ENCODE assay signal across 8 mouse cellular contexts in genomic region chr7:133776626-133776996, GRCm38 (mm10). TPM values are rescaled to one million over a fixed set of nuclear protein-coding genes. Genes with fewer than 3 reads are reported as not detected.
DNase-seq lines count a peak whose midpoint lies in the region; ATAC-seq and TF ChIP-seq lines count a peak whose summit lies in the region.

Gene Fank1 (plus strand): TSS chr7:133776861.

- peak within 1 kb of the TSS; percentile 87 for H3K4me3 ChIP-seq in E14TG2a.4 (replicated peaks; ENCODE audit: low read length)
- peak within 1 kb of the TSS; percentile 81 for H3K4me3 ChIP-seq in forebrain, embryonic 11.5 days (ENCODE audit: low read depth, low read length)
- peak within 1 kb of the TSS; percentile 82 for H3K4me3 ChIP-seq in heart, embryonic 16.5 days (ENCODE audit: low read length)
- H3K4me3 ChIP-seq in neural tube, embryonic 14.5 days (ENCODE audit: low read depth, low read length) = peak within 1 kb of the TSS; percentile 77

- H3K9me3 ChIP-seq in E14TG2a.4 (ENCODE audit: low read length) = no peaks in the 10 kb centered on the region
- no peaks in the 10 kb centered on the region for H3K9me3 ChIP-seq in forebrain, embryonic 11.5 days (ENCODE audit: control insufficient read depth, low read length)
- H3K9me3 ChIP-seq in heart, embryonic 16.5 days (replicated peaks; ENCODE audit: control insufficient read depth, low read length) = no peaks in the 10 kb centered on the region
- H3K9me3 ChIP-seq in neural tube, embryonic 14.5 days (ENCODE audit: control insufficient read depth, low read length) = no peaks in the 10 kb centered on the region

- peak within 1 kb of the TSS; percentile 81 for H3K9ac ChIP-seq in forebrain, embryonic 11.5 days (ENCODE audit: low read length)
- peak within 1 kb of the TSS; percentile 89 for H3K9ac ChIP-seq in heart, embryonic 16.5 days (ENCODE audit: low read length)
- H3K9ac ChIP-seq in neural tube, embryonic 14.5 days (replicated peaks; ENCODE audit: low read depth, low read length) = peak within 1 kb of the TSS; percentile 76

- H3K27me3 ChIP-seq in E14TG2a.4 (ENCODE audit: insufficient read depth, low read length) = peaks cover 7% of the 10 kb centered on the region
- no peaks in the 10 kb centered on the region for H3K27me3 ChIP-seq in forebrain, embryonic 11.5 days (ENCODE audit: control insufficient read depth, insufficient read depth, low read length)
- no peaks in the 10 kb centered on the region for H3K27me3 ChIP-seq in heart, embryonic 16.5 days (ENCODE audit: control insufficient read depth, insufficient read depth, low read length)
- no peaks in the 10 kb centered on the region for H3K27me3 ChIP-seq in neural tube, embryonic 14.5 days (ENCODE audit: control insufficient read depth, insufficient read depth, low read length)

- DNase-seq in c-Kit-positive CD71-negative TER-119-negative erythroid progenitor cells, embryonic 14.5 days (ENCODE audit: low read depth) = peak; percentile 81
- DNase-seq in forebrain, embryonic 11.5 days (ENCODE audit: low spot score) = peak; percentile 95
- peak; percentile 90 to 95 for DNase-seq in kidney, postnatal 36 days
- peak; percentile 87 to 91 for DNase-seq in lung, adult 18-20 months
- peak; percentile 93 for DNase-seq in testis, postnatal 10 days (ENCODE audit: low spot score)

- peak within 1 kb of the TSS; percentile 85 for H3K4me2 ChIP-seq in forebrain, embryonic 11.5 days (ENCODE audit: low read depth, low read length, severe bottlenecking)
- H3K4me2 ChIP-seq in heart, embryonic 16.5 days (ENCODE audit: low read depth, low read length) = peak within 1 kb of the TSS; percentile 93
- peak within 1 kb of the TSS; percentile 85 for H3K4me2 ChIP-seq in neural tube, embryonic 14.5 days (ENCODE audit: low read depth, low read length)

- no peak within 1 kb of the TSS for H3K27ac ChIP-seq in forebrain, embryonic 11.5 days (ENCODE audit: low read depth, low read length)
- H3K27ac ChIP-seq in heart, embryonic 16.5 days (ENCODE audit: low read length) = peak within 1 kb of the TSS; percentile 7; the same call in 1 of the 2 replicates
- no peak within 1 kb of the TSS for H3K27ac ChIP-seq in neural tube, embryonic 14.5 days (ENCODE audit: low read depth, low read length)

- peaks cover 44% of the 10 kb centered on the region for H3K4me1 ChIP-seq in E14TG2a.4 (replicated peaks; ENCODE audit: low read depth, low read length)
- H3K4me1 ChIP-seq in forebrain, embryonic 11.5 days (replicated peaks; ENCODE audit: control insufficient read depth, insufficient read depth, low read length) = peaks cover 5% of the 10 kb centered on the region; the same call in 1 of the 2 replicates
- peaks cover 14% of the 10 kb centered on the region for H3K4me1 ChIP-seq in heart, embryonic 16.5 days (ENCODE audit: control insufficient read depth, insufficient read depth, low read length)
- H3K4me1 ChIP-seq in neural tube, embryonic 14.5 days (ENCODE audit: control insufficient read depth, insufficient read depth, low read length) = peaks cover 11% of the 10 kb centered on the region

- no peak for TF ChIP-seq CTCF in E14TG2a.4 (conservative IDR thresholded peaks at IDR 0.05; ENCODE audit: low read length)

- 0% methylated on average over 44 of the region's 45 CpGs for WGBS in forebrain, embryonic 11.5 days
- WGBS in heart, embryonic 16.5 days = 0% methylated on average over 43 of the region's 45 CpGs
- WGBS in neural tube, embryonic 14.5 days = 0% methylated on average over 33 of the region's 45 CpGs

- no peaks in the 10 kb centered on the region for H3K36me3 ChIP-seq in E14TG2a.4 (ENCODE audit: insufficient read depth, low read length)
- H3K36me3 ChIP-seq in forebrain, embryonic 11.5 days (ENCODE audit: control insufficient read depth, insufficient read depth, low read length) = no peaks in the 10 kb centered on the region
- H3K36me3 ChIP-seq in heart, embryonic 16.5 days (ENCODE audit: control insufficient read depth, insufficient read depth) = no peaks in the 10 kb centered on the region
- no peaks in the 10 kb centered on the region for H3K36me3 ChIP-seq in neural tube, embryonic 14.5 days (ENCODE audit: control insufficient read depth, insufficient read depth, low read length)

- peak; percentile 94 for ATAC-seq in forebrain, embryonic 11.5 days (replicated peaks; ENCODE audit: low FRiP score)
- ATAC-seq in heart, embryonic 16.5 days (replicated peaks; ENCODE audit: extremely low read depth, insufficient read depth, low FRiP score) = peak; percentile 94
- ATAC-seq in neural tube, embryonic 14.5 days (ENCODE audit: low read depth) = peak; percentile 89

RNA-seq across cellular contexts. Expression of gene Fank1, which starts in this region (rescaled TPM):
- polyA plus RNA-seq in forebrain, embryonic 11.5 days (2014; fragmentation: Nextera tagmentation; extraction: Ambion mirVana) = 1.5 and 1.7 TPM in 2 replicates
- polyA plus RNA-seq in heart, embryonic 16.5 days (2015; fragmentation: Nextera tagmentation; extraction: Ambion mirVana) = 0.25 and 0.51 TPM in 2 replicates
- polyA plus RNA-seq in neural tube, embryonic 14.5 days (2014; fragmentation: Nextera tagmentation; extraction: Ambion mirVana) = 2.0 and 3.7 TPM in 2 replicates

Comparison
In these comparisons a context has a peak if more than half of its experiments do, and no peak if none do; other contexts are left out.
1. Peak in ATAC-seq, H3K4me3 ChIP-seq, H3K27ac ChIP-seq, H3K9ac ChIP-seq and H3K4me2 ChIP-seq in heart, embryonic 16.5 days; RNA of the gene not detected or under 1 TPM.